Mouse (Mus musculus): ENCODE results near the gene Fst.

Gene Fst

GRCm38 (mm10) chr13:114458886-114459700 lies at the start of gene Fst:
Gene Fst, minus strand, starts transcription at chr13:114458951.
- DNase-seq (ENCODE audit: low read depth, low spot score) = no peak

DNA sequence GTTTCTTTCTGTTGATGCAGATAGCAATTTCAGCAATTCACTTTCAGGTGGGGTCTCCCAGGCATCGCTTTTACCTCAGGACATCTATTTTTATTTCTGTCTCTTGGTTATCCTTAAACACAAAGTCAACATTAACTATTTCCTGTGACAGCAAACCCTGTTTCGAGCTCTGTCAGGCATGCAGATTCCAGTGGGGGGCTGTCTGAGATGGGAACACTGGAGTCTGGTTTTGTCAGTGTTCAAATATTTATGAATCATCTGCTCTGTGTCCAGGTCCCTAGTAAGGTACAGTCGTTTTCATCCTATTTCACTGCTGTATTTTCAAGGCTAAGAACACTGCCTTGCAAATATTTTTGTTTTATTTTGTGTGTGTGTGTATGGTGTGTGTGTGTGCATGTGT lies 35.1 kb upstream of the Fst start:
- DNase-seq (ENCODE audit: low read depth, low spot score) = no peak

- DNase-seq (ENCODE audit: low read depth, low spot score) = no peak
These were observed 29.4 kb upstream of the Fst start for GRCm38 (mm10) chr13:114488178-114488577.

GRCm38 (mm10) chr13:114478329-114478728 lies 19.6 kb upstream of the Fst start:
- no peak for DNase-seq (ENCODE audit: low read depth, low spot score)

DNA sequence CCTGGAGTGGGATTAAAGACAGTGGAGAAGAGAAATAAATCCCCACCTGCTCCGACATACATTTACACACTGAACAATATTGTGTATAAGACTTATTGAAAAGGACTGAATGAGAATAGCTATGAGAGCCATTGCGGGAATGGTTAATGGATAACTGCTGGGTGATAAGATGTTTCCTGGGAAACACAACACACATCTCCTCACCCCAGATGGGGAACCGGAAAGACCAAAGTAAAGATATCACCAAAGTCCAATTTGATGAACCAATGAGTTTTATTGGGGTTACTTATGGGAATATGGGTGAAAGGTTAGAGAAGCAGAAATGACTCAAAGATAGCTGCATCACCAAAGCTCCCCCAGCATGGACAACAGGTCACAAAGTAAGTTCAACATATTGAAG lies 11.2 kb upstream of the Fst start:
- DNase-seq (ENCODE audit: low read depth, low spot score) = no peak

- DNase-seq (ENCODE audit: low read depth, low spot score) = no peak
These were observed 7.6 kb upstream of the Fst start for GRCm38 (mm10) chr13:114466269-114466919.

DNA sequence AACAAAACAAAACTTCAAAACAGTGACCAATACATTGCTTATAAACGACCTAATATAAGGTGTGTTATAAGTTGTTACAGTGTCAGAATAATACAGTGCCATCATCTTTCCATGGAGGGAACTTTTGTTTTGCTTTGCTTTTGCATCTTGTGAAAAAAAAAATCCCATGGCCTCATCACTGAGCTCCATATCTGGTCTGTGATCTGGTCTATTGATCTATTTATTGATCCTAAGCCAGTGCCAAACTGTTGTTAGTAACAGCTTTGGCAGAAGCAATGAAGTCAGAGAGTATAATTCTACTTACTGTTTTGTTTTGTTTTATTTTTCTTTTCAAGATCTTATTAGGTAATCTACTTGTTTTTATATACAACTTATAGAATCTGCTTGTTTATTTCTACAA lies 6.6 kb upstream of the Fst start:
- DNase-seq (ENCODE audit: low read depth, low spot score) = no peak

GRCm38 (mm10) chr13:114464824-114465223 lies 6.1 kb upstream of the Fst start:
- no peak for DNase-seq (ENCODE audit: low read depth, low spot score)

GRCm38 (mm10) chr13:114462548-114463408 lies 4.0 kb upstream of the Fst start:
- no peak for DNase-seq (ENCODE audit: low read depth, low spot score)

DNA sequence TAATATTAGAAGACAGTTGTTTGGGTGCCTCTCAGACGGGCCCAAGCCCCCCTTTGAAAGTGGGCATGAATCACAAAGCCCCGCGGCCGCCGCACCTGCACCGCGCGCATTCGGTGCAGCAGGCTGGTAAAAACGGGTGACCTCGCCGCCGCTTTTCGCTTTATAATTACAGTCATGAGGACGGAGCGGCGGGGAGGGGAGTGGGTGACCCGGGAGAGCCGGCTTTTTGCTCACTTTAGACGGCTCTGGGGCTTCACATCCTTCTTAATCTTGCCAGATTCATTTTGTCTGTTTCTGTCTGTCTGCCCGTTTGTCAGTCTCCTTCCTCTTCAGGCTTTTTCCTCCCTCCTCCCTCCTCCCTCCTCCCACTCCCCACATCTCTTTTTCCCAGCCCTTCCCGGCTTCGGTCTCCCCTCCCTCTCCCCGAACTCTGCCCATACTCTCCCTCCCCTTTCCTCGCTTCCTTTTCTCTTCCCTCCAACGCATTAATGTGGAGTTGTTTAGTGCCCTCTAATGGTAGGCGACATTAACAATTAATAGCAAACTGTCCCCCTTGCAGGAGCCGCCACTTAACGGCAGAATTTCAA lies 1.6 kb upstream of the Fst start:
- peak; percentile 83 for DNase-seq (ENCODE audit: low read depth, low spot score)

GRCm38 (mm10) chr13:114459701-114460160 lies 980 bp upstream of the Fst start:
- no peak for DNase-seq (ENCODE audit: low read depth, low spot score)

DNA sequence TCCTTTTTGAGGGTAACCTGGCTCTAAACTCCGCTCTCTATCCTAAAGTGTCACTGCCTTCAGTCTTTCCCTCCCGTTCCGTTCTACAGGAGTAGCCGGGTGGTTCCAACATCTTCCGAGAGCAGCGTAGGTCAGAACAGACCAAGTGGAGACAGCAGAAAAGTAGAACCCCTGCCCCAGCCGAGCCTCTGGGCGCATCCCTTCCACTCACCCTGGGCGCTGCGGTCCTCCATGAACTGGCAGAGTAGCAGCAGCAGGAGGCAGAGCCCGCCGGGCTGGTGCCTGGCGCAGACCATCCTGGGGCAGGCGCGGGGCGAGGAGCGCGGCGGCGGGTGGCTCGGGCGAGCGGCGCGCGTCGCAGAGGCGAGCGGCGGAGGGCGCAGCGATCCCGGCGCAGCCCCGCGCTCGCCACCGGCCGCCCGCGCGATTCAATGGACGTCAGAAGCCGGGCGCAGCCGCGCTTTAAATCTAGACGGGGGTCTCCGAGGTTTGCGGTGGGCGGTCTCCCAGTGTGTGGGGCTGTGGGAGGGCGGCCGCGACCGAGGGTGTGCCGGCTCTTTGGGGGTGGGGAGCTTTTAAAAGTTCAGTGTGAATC lies 363 bp downstream of the Fst start:
- peak; percentile 82 for DNase-seq (ENCODE audit: low read depth, low spot score)

GRCm38 (mm10) chr13:114457567-114458120 lies 1.1 kb downstream of the Fst start:
- no peak for DNase-seq (ENCODE audit: low read depth, low spot score)

- DNase-seq (ENCODE audit: low read depth, low spot score) = peak; percentile 50
These were observed 1.8 kb downstream of the Fst start for GRCm38 (mm10) chr13:114456766-114457566.

DNA sequence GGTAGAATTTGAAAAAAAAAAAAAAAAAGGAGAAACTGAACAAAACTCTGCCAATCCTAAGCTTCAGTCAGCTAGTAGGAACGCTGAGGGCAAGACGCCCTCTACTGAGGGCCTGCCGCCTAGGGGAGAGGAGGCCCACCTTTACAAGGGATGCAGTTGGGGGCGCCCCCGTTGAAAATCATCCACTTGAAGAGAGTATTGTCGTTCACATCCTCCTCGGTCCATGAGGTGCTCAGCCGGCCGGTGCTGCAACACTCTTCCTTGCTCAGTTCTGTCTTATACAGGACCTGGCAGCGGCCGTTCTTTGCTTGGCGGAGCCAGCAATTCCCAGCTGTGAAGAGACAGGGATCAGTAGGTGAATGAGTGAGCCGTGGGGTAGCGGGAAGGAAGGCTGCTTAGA lies 2.5 kb downstream of the Fst start:
- DNase-seq (ENCODE audit: low read depth, low spot score) = peak; percentile 66

GRCm38 (mm10) chr13:114455788-114456187 lies 3.0 kb downstream of the Fst start:
- DNase-seq (ENCODE audit: low read depth, low spot score) = no peak

DNA sequence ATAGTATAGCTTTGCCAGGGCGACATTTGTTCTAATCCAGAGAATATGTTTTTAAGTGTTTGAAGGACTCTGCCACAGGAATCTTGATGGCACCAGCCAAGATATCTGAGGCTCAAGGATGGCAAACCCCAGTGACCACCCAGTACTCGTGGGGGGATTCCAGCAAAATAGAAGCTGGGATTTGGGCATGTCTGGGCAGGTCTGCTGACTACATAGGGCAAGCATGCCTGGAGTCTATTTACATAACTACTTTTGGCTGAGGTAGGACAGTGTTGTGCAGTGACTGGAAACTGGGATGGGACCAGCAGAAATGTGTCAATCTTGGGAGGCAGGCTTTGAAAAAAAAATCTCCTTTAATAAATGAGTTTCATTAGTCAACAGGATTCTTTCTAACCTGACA lies 11.5 kb downstream of the Fst start:
- no peak for DNase-seq (ENCODE audit: low read depth, low spot score)

DNA sequence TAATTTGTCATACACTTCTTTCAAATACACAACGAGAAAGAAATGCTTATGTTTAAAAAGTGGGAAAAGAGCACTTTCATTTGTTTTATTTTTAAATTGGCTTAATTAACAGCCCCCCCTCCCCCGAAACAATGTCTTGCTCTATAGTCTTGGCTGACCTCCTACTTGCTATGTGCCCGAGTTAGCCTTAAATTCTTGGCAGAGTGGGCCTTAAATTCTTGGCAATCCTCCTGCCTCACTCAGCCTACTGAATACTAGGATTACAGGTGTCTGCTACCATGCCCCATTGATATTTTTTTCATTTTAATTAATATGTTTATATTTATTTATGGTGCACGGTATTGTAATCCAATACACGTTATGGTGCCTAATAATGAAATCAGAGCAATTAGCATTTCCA lies 26.3 kb downstream of the Fst start:
- no peak for DNase-seq (ENCODE audit: low read depth, low spot score)

GRCm38 (mm10) chr13:114425230-114425629 lies 33.5 kb downstream of the Fst start:
- DNase-seq (ENCODE audit: low read depth, low spot score) = no peak

- DNase-seq (ENCODE audit: low read depth, low spot score) = no peak
These were observed 38.5 kb downstream of the Fst start for GRCm38 (mm10) chr13:114420235-114420634.
